Mouse (Mus musculus) forebrain, embryonic 14.5 days (tissue): ENCODE results near the gene Ano6. TPM values are rescaled to one million over a fixed set of nuclear protein-coding genes. Genes with fewer than 3 reads are reported as not detected.

Experiments used
- ATAC-seq: fragments of 200-750 bp; cut with Nextera tagmentation; 2 replicates; pipeline ENCODE4 v1.8.0; 2017; ENCODE audit warnings: mild to moderate bottlenecking, moderate library complexity
- DNase-seq: peaks from one replicate; pipeline ENCODE4 v3.0.0-alpha.2; 2015; ENCODE audit warnings: low spot score
- H3K27ac ChIP-seq: fragments of 300-500 bp; sonication (generic); 2 replicates; pipeline ENCODE4 v1.5.1; 2014; ENCODE audit warnings: low read depth, mild to moderate bottlenecking, control low read depth, low read length, moderate library complexity
- H3K27me3 ChIP-seq: fragments of 300-500 bp; sonication (generic); replicated peaks from 2 replicates; pipeline ENCODE4 v1.6.1; 2014; ENCODE audit warnings: low read length, control low read depth, mixed read lengths; ENCODE audit not compliant: control insufficient read depth, insufficient read depth
- H3K36me3 ChIP-seq: fragments of 300-500 bp; sonication (generic); 2 replicates; pipeline ENCODE4 v1.6.1; 2014; ENCODE audit warnings: low read length, control low read depth; ENCODE audit not compliant: control insufficient read depth, insufficient read depth
- H3K4me1 ChIP-seq: fragments of 300-500 bp; sonication (generic); 2 replicates; pipeline ENCODE4 v1.6.1; 2014; ENCODE audit warnings: antibody characterized with exemption, low read length, control low read depth; ENCODE audit not compliant: control insufficient read depth, insufficient read depth
- H3K4me2 ChIP-seq: fragments of 300-500 bp; sonication (generic); 2 replicates; pipeline ENCODE4 v1.6.1; 2014; ENCODE audit warnings: mild to moderate bottlenecking, control low read depth, low read length
- H3K4me3 ChIP-seq: fragments of 300-500 bp; sonication (generic); 2 replicates; pipeline ENCODE4 v1.5.1; 2014; ENCODE audit warnings: low read depth, low read length, control low read depth
- H3K9ac ChIP-seq: fragments of 300-500 bp; sonication (generic); 2 replicates; pipeline ENCODE4 v1.6.1; 2014; ENCODE audit warnings: mild to moderate bottlenecking, low read length, control low read depth, moderate library complexity
- H3K9me3 ChIP-seq: fragments of 300-500 bp; sonication (generic); replicated peaks from 2 replicates; pipeline ENCODE4 v1.6.1; 2016; ENCODE audit warnings: low read length, control low read depth, mixed read lengths; ENCODE audit not compliant: control insufficient read depth
- WGBS: fragments of 180-500 bp; shearing (Covaris S2); extraction: QIAGEN DNeasy Blood & Tissue Kit; methylation state at CpG from one replicate; pipeline ENCODE4 v1.1.7; 2014; 5-methylcytosine and 5-hydroxymethylcytosine counted together
- polyA plus RNA-seq: library from polyadenylated mRNA; unstranded; fragments of >200 nt; fragmentation: Nextera tagmentation; extraction: Ambion mirVana; gene quantifications from 2 replicates; pipeline ENCODE4 v1.2.1, GENCODE M21; 2014

The Ano6 gene
- polyA plus RNA-seq, 1 experiment from 2014 or later, result 14.6 TPM

GRCm38 (mm10) chr15:95921639-95922038 is 131.0 kb downstream of the Ano6 start:
- ATAC-seq, result no peak
- no peak overlapping the region for H3K9ac ChIP-seq
- H3K4me2 ChIP-seq, result no peak overlapping the region
- H3K36me3 ChIP-seq, result 0 out of 2 replicates have a peak, but pooled peaks cover 4% of the 10 kb centered on the region
- no peaks in the 10 kb centered on the region for H3K4me1 ChIP-seq
- WGBS, result 94% methylated on average over 4 of the region's 4 CpGs
- H3K27ac ChIP-seq, result no peak overlapping the region
- no peak for DNase-seq
- no peak overlapping the region for H3K4me3 ChIP-seq
- H3K9me3 ChIP-seq, result no peaks in the 10 kb centered on the region
- H3K27me3 ChIP-seq, result no peaks in the 10 kb centered on the region

- WGBS, result 87% methylated on average over 6 of the region's 6 CpGs
- H3K36me3 ChIP-seq, result 0 out of 2 replicates have a peak, but pooled peaks cover 4% of the 10 kb centered on the region
Measured at GRCm38 (mm10) chr15:95922558-95922957, 131.9 kb downstream of the Ano6 start.

GRCm38 (mm10) chr15:95925334-95925986 is 134.8 kb downstream of the Ano6 start:
- H3K36me3 ChIP-seq, result peaks cover 9% of the 10 kb centered on the region; the same call in 1 of the 2 replicates
- H3K9me3 ChIP-seq, result no peaks in the 10 kb centered on the region
- H3K4me3 ChIP-seq, result no peak overlapping the region
- WGBS, result 89% methylated on average over 8 of the region's 8 CpGs
- ATAC-seq (no peak), DNase-seq (no peak)
- no peak overlapping the region for H3K4me2 ChIP-seq
- no peaks in the 10 kb centered on the region for H3K27me3 ChIP-seq
- no peak overlapping the region for H3K27ac ChIP-seq
- no peaks in the 10 kb centered on the region for H3K4me1 ChIP-seq
- H3K9ac ChIP-seq, result no peak overlapping the region

More at GRCm38 (mm10) chr15:95922558-95922957, 131.9 kb downstream of the Ano6 start:
- no peaks in the 10 kb centered on the region for H3K4me1 ChIP-seq
- no peaks in the 10 kb centered on the region for H3K27me3 ChIP-seq
- H3K4me3 ChIP-seq, result no peak overlapping the region
- H3K9me3 ChIP-seq, result no peaks in the 10 kb centered on the region
- H3K9ac ChIP-seq, result no peak overlapping the region
- H3K4me2 ChIP-seq, result no peak overlapping the region
- H3K27ac ChIP-seq, result no peak overlapping the region
- ATAC-seq, result no peak
- no peak for DNase-seq

GRCm38 (mm10) chr15:95929087-95929486 is 138.4 kb downstream of the Ano6 start:
- no peaks in the 10 kb centered on the region for H3K27me3 ChIP-seq
- ATAC-seq (no peak), DNase-seq (no peak)
- H3K9me3 ChIP-seq, result no peaks in the 10 kb centered on the region
- H3K4me1 ChIP-seq, result peaks cover 7% of the 10 kb centered on the region; the same call in 1 of the 2 replicates
- no peak overlapping the region for H3K4me3 ChIP-seq
- no peak overlapping the region for H3K9ac ChIP-seq
- peaks cover 9% of the 10 kb centered on the region; the same call in 1 of the 2 replicates for H3K36me3 ChIP-seq
- 89% methylated on average over 6 of the region's 6 CpGs for WGBS
- H3K4me2 ChIP-seq, result no peak overlapping the region
- H3K27ac ChIP-seq, result no peak overlapping the region

- Histone ChIP-seq H3K4me2 (no peak overlapping the region), H3K9ac (no peak overlapping the region), H3K4me3 (no peak overlapping the region), H3K9me3 (no peaks in the 10 kb centered on the region), H3K36me3 (peaks cover 9% of the 10 kb centered on the region; the same call in 1 of the 2 replicates), H3K4me1 (peaks cover 7% of the 10 kb centered on the region; the same call in 1 of the 2 replicates), H3K27me3 (no peaks in the 10 kb centered on the region), H3K27ac (peak overlapping the region; percentile 52; the same call in 1 of the 2 replicates)
- ATAC-seq (peak; percentile 60; the same call in 1 of the 2 replicates), DNase-seq (peak; percentile 64)
- 61% methylated on average over 16 of the region's 16 CpGs for WGBS
Measured at GRCm38 (mm10) chr15:95931013-95931775, 140.6 kb downstream of the Ano6 start.

GRCm38 (mm10) chr15:95932358-95932757 is 141.7 kb downstream of the Ano6 start:
- DNase-seq (peak; percentile 25), ATAC-seq (no peak)
- 80% methylated on average over 5 of the region's 5 CpGs for WGBS
- H3K4me1 ChIP-seq, result peaks cover 7% of the 10 kb centered on the region; the same call in 1 of the 2 replicates
- H3K27ac ChIP-seq, result no peak overlapping the region
- H3K9me3 ChIP-seq, result no peaks in the 10 kb centered on the region
- H3K27me3 ChIP-seq, result no peaks in the 10 kb centered on the region
- H3K4me3 ChIP-seq, result no peak overlapping the region
- H3K9ac ChIP-seq, result no peak overlapping the region
- peaks cover 9% of the 10 kb centered on the region; the same call in 1 of the 2 replicates for H3K36me3 ChIP-seq
- no peak overlapping the region for H3K4me2 ChIP-seq

GRCm38 (mm10) chr15:95935141-95935540 is 144.5 kb downstream of the Ano6 start:
- H3K4me2 ChIP-seq, result no peak overlapping the region
- H3K9ac ChIP-seq, result no peak overlapping the region
- peaks cover 7% of the 10 kb centered on the region; the same call in 1 of the 2 replicates for H3K4me1 ChIP-seq
- peak; percentile 70 for DNase-seq
- no peaks in the 10 kb centered on the region for H3K9me3 ChIP-seq
- H3K4me3 ChIP-seq, result no peak overlapping the region
- 56% methylated on average over 11 of the region's 11 CpGs for WGBS
- H3K27me3 ChIP-seq, result no peaks in the 10 kb centered on the region
- peaks cover 7% of the 10 kb centered on the region; the same call in 1 of the 2 replicates for H3K36me3 ChIP-seq
- no peak overlapping the region for H3K27ac ChIP-seq
- ATAC-seq, result peak; percentile 46; the same call in 1 of the 2 replicates

- no peaks in the 10 kb centered on the region for H3K27me3 ChIP-seq
- H3K4me3 ChIP-seq, result no peak overlapping the region
- H3K36me3 ChIP-seq, result peaks cover 9% of the 10 kb centered on the region; the same call in 1 of the 2 replicates
- H3K9me3 ChIP-seq, result no peaks in the 10 kb centered on the region
- WGBS, result 61% methylated on average over 4 of the region's 4 CpGs
- ATAC-seq, result no peak
- no peak overlapping the region for H3K4me2 ChIP-seq
- H3K9ac ChIP-seq, result no peak overlapping the region
- H3K4me1 ChIP-seq, result peaks cover 10% of the 10 kb centered on the region
- H3K27ac ChIP-seq, result no peak overlapping the region
- no peak for DNase-seq
Measured at GRCm38 (mm10) chr15:95943470-95943869, 152.8 kb downstream of the Ano6 start.
